Mouse (Mus musculus) urinary bladder, postnatal 36 days (tissue): ENCODE results near the gene Olfr139.

Experiments
- DNase-seq, 2 experiments: peaks; one replicate each; pipeline ENCODE4 v3.0.0; 2022; ENCODE audit warnings: low spot score in 2 of 2, mixed read lengths in 1 of 2

Olfr139 gene

DNA sequence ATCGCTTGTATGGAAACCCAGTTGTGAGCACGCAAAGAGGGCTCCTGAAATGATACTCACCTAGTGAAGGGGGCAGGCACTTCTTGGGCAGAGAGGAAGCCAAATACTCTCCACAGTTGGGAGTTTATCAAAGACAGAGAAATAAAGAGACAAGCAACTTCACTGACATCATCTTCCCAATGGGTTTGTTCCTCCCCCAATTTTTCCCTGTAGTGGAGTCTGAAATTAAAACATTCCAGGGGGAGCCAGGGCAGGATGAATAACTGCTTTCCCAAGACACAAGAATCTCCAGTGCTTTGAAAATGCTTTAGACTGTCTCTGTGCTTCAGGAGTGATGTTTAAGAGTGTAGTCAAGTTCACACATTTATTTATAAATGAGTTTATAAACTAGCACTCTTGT is at the start of gene Olfr139, which contains the start of gene Olfr399:
TSS of gene Olfr139 (minus strand) at position 101 of the 400 bp plus-strand sequence.
TSS of gene Olfr399 (minus strand) at position 165 of the 400 bp plus-strand sequence.
- DNase-seq, result no peak

DNA sequence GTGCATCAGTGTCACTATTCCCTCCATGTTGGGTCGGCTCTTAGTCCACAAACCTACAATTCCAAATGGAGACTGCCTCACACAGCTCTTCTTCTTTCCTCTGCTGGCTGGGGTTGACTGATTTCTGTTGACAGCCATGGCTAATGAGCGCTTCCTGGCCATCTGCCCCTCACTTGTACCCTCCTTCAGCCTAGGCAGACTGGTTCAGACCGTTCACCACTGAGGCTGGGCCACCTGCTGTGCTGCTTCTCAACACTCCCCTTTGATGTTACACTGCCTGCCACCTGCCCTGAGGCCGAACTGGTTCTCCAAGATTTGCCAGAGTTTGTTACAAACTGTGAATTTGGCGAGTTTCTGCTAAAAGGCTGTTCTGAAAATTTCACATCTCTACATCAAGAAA is 48.7 kb upstream of the Olfr139 start:
- DNase-seq, result no peak

DNA sequence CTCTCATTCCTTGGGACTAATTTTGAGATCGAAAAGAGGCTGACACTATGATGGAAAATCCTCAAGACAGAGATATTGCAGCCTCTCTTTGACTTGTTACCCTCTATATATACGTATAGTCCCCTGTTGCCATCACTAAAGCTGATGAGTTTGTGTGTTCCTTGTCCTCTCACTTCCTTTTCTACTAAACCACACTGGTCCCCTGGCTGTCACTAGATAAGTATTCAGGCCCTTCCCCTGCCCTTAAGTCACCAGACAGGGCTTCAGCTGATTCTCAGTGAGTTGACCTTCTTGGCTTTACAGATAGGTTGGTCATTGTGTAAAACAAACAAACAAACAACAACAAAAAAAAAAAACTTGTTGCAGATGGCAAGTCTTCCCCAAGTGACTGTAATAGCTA is 45.2 kb upstream of the Olfr139 start:
- DNase-seq, result no peak

DNA sequence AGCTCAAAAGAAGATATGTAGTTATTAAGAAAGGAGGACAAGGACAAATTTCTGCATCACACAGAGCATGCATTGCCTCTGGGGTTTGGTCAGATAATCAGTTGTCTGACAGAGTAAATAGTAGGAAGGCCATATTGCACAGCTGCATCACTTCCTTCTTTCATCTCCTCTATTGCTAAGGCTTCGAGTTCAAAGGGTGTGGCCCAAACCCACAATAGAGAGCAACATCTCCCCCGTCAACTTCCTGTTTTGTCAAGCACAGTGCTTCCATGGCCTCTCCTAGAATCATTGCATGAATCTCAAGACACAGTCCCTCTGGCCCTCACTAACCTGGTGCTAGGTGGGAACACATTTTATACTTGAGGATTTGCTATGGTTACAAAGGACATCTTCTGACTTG is 44.4 kb upstream of the Olfr139 start:
- DNase-seq, result no peak

DNA sequence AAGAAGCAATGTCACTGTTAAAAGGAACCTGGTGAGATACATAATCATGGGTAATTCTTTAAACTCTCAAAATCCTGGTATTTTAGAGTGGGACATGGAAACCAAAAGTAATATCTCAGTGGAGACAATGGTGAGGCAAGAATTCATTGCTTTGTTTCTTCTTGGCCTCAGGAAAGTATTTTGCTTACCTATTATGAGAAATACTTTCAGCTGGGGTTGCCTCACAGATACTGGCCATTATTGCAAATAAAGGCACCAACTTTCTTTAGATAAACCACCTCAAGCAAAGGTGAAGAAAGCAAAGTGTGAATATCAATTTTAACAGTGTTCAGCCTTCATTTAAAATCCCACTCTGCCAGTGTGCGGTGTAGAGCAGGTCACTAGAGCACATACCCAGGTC is 13.3 kb upstream of the Olfr139 start, which contains the start of gene Zfp616:
TSS of gene Zfp616 (plus strand) at position 301 of the 400 bp plus-strand sequence.
- no peak for DNase-seq

DNA sequence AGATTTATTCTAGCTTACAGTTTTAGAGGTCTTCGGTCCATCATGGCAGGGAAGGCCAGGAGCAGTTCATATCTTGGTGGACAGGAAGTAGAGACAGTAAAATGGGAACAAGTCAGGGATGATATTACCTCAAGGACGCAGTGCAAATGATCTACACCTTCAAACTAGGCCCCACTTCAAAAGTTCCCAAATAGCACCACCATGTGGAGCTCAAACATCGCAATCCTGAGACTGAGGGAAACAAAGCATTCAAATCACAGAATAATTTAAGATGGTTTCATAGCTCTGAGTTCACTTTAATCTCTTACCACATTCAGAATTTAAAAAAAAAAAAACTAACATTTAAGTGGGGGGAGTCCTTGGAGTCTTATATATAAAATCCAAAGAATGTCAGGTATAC is 5.0 kb downstream of the Olfr139 start:
- no peak for DNase-seq
